Mouse (Mus musculus): ENCODE measurements at regions not wholly inside any gene's neighbourhood (a gene's known extent, or its start where the extent isn't known, plus 50 kb on each side); places are given as distances from the start of the nearest gene placed in this dataset.

- no peaks in the 10 kb centered on the region for H3K79me2 ChIP-seq (ENCODE audit: control insufficient read depth, insufficient read depth, low read length)
- TF ChIP-seq CTCF (IDR thresholded peaks at IDR 0.05; ENCODE audit: low read depth, low read length) = no peak
- no peak for TF ChIP-seq POLR2A (IDR thresholded peaks at IDR 0.05; ENCODE audit: extremely low read depth, insufficient read depth, low read length)
- no peak overlapping the region for H3K9ac ChIP-seq (ENCODE audit: low read depth, low read length)
- 84% methylated on average over 4 of the region's 4 CpGs for WGBS
- DNase-seq (ENCODE audit: extremely low read depth, low read depth, low spot score) = no peak
- H3K36me3 ChIP-seq (ENCODE audit: control insufficient read depth, insufficient read depth, low read length) = no peaks in the 10 kb centered on the region
- H3K4me1 ChIP-seq (ENCODE audit: control insufficient read depth, insufficient read depth, low read length) = no peaks in the 10 kb centered on the region
- no peaks in the 10 kb centered on the region for H3K27me3 ChIP-seq (ENCODE audit: control insufficient read depth, insufficient read depth, low read length)
- no peak overlapping the region for H3K27ac ChIP-seq (replicated peaks; ENCODE audit: insufficient read depth, low read depth, low read length)
- H3K4me3 ChIP-seq (ENCODE audit: insufficient read depth, low read depth, low read length) = no peak overlapping the region
Measured at GRCm38 (mm10) chr10:95056541-95056940, 111.9 kb upstream of the Plxnc1 start.

- Histone ChIP-seq H3K4me3 (ENCODE audit: insufficient read depth, low read depth, low read length) (no peak overlapping the region), H3K27me3 (ENCODE audit: control insufficient read depth, insufficient read depth, low read length) (no peaks in the 10 kb centered on the region), H3K36me3 (ENCODE audit: control insufficient read depth, insufficient read depth, low read length) (no peaks in the 10 kb centered on the region), H3K9ac (ENCODE audit: low read depth, low read length) (no peak overlapping the region), H3K4me1 (ENCODE audit: control insufficient read depth, insufficient read depth, low read length) (no peaks in the 10 kb centered on the region), H3K27ac (replicated peaks; ENCODE audit: insufficient read depth, low read depth, low read length) (no peak overlapping the region), H3K79me2 (ENCODE audit: control insufficient read depth, insufficient read depth, low read length) (no peaks in the 10 kb centered on the region)
- TF ChIP-seq CTCF (IDR thresholded peaks at IDR 0.05; ENCODE audit: low read depth, low read length) (no peak), POLR2A (IDR thresholded peaks at IDR 0.05; ENCODE audit: extremely low read depth, insufficient read depth, low read length) (no peak)
- DNase-seq (ENCODE audit: extremely low read depth, low read depth, low spot score) = no peak
- 93% methylated on average over 3 of the region's 3 CpGs for WGBS
Measured at GRCm38 (mm10) chr10:95054869-95055268, 110.2 kb upstream of the Plxnc1 start.

- H3K36me3 ChIP-seq (ENCODE audit: control insufficient read depth, insufficient read depth, low read length) = no peaks in the 10 kb centered on the region
- no peaks in the 10 kb centered on the region for H3K79me2 ChIP-seq (ENCODE audit: control insufficient read depth, insufficient read depth, low read length)
- no peak overlapping the region for H3K4me3 ChIP-seq (ENCODE audit: insufficient read depth, low read depth, low read length)
- H3K27me3 ChIP-seq (ENCODE audit: control insufficient read depth, insufficient read depth, low read length) = no peaks in the 10 kb centered on the region
- no peaks in the 10 kb centered on the region for H3K4me1 ChIP-seq (ENCODE audit: control insufficient read depth, insufficient read depth, low read length)
- WGBS = 72% methylated on average over 5 of the region's 5 CpGs
- DNase-seq (ENCODE audit: extremely low read depth, low read depth, low spot score) = no peak
- no peak overlapping the region for H3K9ac ChIP-seq (ENCODE audit: low read depth, low read length)
- H3K27ac ChIP-seq (replicated peaks; ENCODE audit: insufficient read depth, low read depth, low read length) = no peak overlapping the region
- TF ChIP-seq POLR2A (IDR thresholded peaks at IDR 0.05; ENCODE audit: extremely low read depth, insufficient read depth, low read length) = no peak
- no peak for TF ChIP-seq CTCF (IDR thresholded peaks at IDR 0.05; ENCODE audit: low read depth, low read length)
Measured at GRCm38 (mm10) chr10:95048790-95049189, 104.2 kb upstream of the Plxnc1 start.

GRCm38 (mm10) chr10:95043978-95044377, 99.3 kb upstream of the Plxnc1 start:
- WGBS = 67% methylated on average over 7 of the region's 7 CpGs
- peaks cover 3% of the 10 kb centered on the region; the same call in 1 of the 2 replicates for H3K27me3 ChIP-seq (ENCODE audit: control insufficient read depth, insufficient read depth, low read length)
- H3K9ac ChIP-seq (ENCODE audit: low read depth, low read length) = no peak overlapping the region
- no peak overlapping the region for H3K27ac ChIP-seq (replicated peaks; ENCODE audit: insufficient read depth, low read depth, low read length)
- TF ChIP-seq CTCF (IDR thresholded peaks at IDR 0.05; ENCODE audit: low read depth, low read length) = no peak
- no peak for TF ChIP-seq POLR2A (IDR thresholded peaks at IDR 0.05; ENCODE audit: extremely low read depth, insufficient read depth, low read length)
- no peaks in the 10 kb centered on the region for H3K79me2 ChIP-seq (ENCODE audit: control insufficient read depth, insufficient read depth, low read length)
- no peak overlapping the region for H3K4me3 ChIP-seq (ENCODE audit: insufficient read depth, low read depth, low read length)
- DNase-seq (ENCODE audit: extremely low read depth, low read depth, low spot score) = no peak
- no peaks in the 10 kb centered on the region for H3K36me3 ChIP-seq (ENCODE audit: control insufficient read depth, insufficient read depth, low read length)
- no peaks in the 10 kb centered on the region for H3K4me1 ChIP-seq (ENCODE audit: control insufficient read depth, insufficient read depth, low read length)

- no peaks in the 10 kb centered on the region for H3K4me1 ChIP-seq (ENCODE audit: control insufficient read depth, insufficient read depth, low read length)
- no peaks in the 10 kb centered on the region for H3K36me3 ChIP-seq (ENCODE audit: control insufficient read depth, insufficient read depth, low read length)
- peaks cover 3% of the 10 kb centered on the region; the same call in 1 of the 2 replicates for H3K27me3 ChIP-seq (ENCODE audit: control insufficient read depth, insufficient read depth, low read length)
- WGBS = 76% methylated on average over 6 of the region's 6 CpGs
- no peak for TF ChIP-seq CTCF (IDR thresholded peaks at IDR 0.05; ENCODE audit: low read depth, low read length)
- no peak for TF ChIP-seq POLR2A (IDR thresholded peaks at IDR 0.05; ENCODE audit: extremely low read depth, insufficient read depth, low read length)
- H3K9ac ChIP-seq (ENCODE audit: low read depth, low read length) = no peak overlapping the region
- no peak overlapping the region for H3K27ac ChIP-seq (replicated peaks; ENCODE audit: insufficient read depth, low read depth, low read length)
- H3K79me2 ChIP-seq (ENCODE audit: control insufficient read depth, insufficient read depth, low read length) = no peaks in the 10 kb centered on the region
- DNase-seq (ENCODE audit: extremely low read depth, low read depth, low spot score) = no peak
- H3K4me3 ChIP-seq (ENCODE audit: insufficient read depth, low read depth, low read length) = no peak overlapping the region
Measured at GRCm38 (mm10) chr10:95040258-95040895, 95.7 kb upstream of the Plxnc1 start.

DNA sequence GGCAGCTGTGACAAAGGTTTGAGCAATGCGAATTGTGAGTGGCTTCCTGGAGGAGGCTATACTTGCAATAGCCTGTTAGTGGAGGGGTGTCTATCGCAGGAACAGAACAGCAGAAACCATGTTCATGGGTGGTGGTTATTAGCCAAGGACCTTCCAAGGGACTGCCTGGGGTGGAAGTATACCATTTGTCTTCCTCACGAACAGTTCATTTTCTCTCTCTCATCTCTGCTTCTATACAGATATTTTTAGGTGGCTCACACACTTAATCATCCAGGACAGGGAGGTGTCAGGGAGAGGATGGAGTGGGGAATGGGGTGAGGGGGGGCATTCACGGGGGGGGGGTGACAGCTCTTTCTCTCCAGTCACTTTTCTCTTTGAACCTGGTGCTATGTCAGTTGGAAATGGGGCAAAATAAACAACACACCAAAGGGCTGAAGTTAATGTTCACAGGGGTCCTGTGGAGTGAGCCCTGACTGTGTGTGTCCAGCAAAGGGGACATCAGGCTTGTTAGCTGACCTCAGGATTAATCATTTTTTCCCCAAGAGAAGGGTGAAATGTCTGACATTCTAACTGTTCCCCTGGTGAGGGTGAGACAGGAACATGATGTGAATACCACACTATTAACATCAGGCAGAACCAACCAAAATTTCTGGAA, 91.5 kb upstream of the Plxnc1 start:
- Histone ChIP-seq H3K4me1 (ENCODE audit: control insufficient read depth, insufficient read depth, low read length) (no peaks in the 10 kb centered on the region), H3K9ac (ENCODE audit: low read depth, low read length) (no peak overlapping the region), H3K27me3 (ENCODE audit: control insufficient read depth, insufficient read depth, low read length) (no peaks in the 10 kb centered on the region), H3K4me3 (ENCODE audit: insufficient read depth, low read depth, low read length) (no peak overlapping the region), H3K27ac (replicated peaks; ENCODE audit: insufficient read depth, low read depth, low read length) (no peak overlapping the region), H3K36me3 (ENCODE audit: control insufficient read depth, insufficient read depth, low read length) (no peaks in the 10 kb centered on the region), H3K79me2 (ENCODE audit: control insufficient read depth, insufficient read depth, low read length) (no peaks in the 10 kb centered on the region)
- DNase-seq (ENCODE audit: extremely low read depth, low read depth, low spot score) = no peak
- WGBS = 66% methylated on average over 4 of the region's 4 CpGs
- TF ChIP-seq POLR2A (IDR thresholded peaks at IDR 0.05; ENCODE audit: extremely low read depth, insufficient read depth, low read length) (no peak), CTCF (IDR thresholded peaks at IDR 0.05; ENCODE audit: low read depth, low read length) (no peak)

Measured in liver, adult 2 months (tissue).